Mouse (Mus musculus): Measurements from ENCODE around the gene Ccdc28b.

GRCm38 (mm10) chr4:129640638-129641467 is 17.1 kb upstream of the Ccdc28b start, which contains the start of gene Txlna:
- TF ChIP-seq CTCF (IDR thresholded peaks at IDR 0.05; ENCODE audit: control insufficient read depth, insufficient read depth, insufficient replicate concordance, low read depth, low read length) (no peak), POLR2A (IDR thresholded peaks at IDR 0.05; ENCODE audit: control insufficient read depth, low read depth, low read length) (peak; percentile 89)

Data from testis, adult 2 months (tissue).